Mouse (Mus musculus) lung, adult 18-20 months (tissue): ENCODE results near the gene Ptk7.

ENCODE experiments used
- DNase-seq, 2 experiments: peaks; one replicate each; pipeline ENCODE4 v3.0.0; 2022; ENCODE audit warnings: mixed read lengths in 2 of 2

Ptk7 gene

GRCm38 (mm10) chr17:46628791-46629684, at the start of gene Ptk7:
Ptk7 (minus strand) TSS chr17:46629504.
- peak; percentile 46 to 63 for DNase-seq

GRCm38 (mm10) chr17:46678911-46679310, 49.6 kb upstream of the Ptk7 start:
- no peak for DNase-seq

- peak; percentile 82 to 87 for DNase-seq
Measured at GRCm38 (mm10) chr17:46678416-46678815, 49.1 kb upstream of the Ptk7 start, which contains the start of gene Mea1. Mea1 (plus strand) TSS chr17:46678793.

- no peak for DNase-seq
Measured at GRCm38 (mm10) chr17:46674530-46675283, 45.4 kb upstream of the Ptk7 start.

GRCm38 (mm10) chr17:46673850-46674529, 44.7 kb upstream of the Ptk7 start, which contains the start of gene Rrp36:
Rrp36 (minus strand) TSS chr17:46674352.
- DNase-seq = peak; percentile 94

- no peak for DNase-seq
Measured at GRCm38 (mm10) chr17:46669911-46670310, 40.6 kb upstream of the Ptk7 start.

- no peak for DNase-seq
Measured at GRCm38 (mm10) chr17:46667712-46668111, 38.4 kb upstream of the Ptk7 start.

- no peak for DNase-seq
Measured at GRCm38 (mm10) chr17:46662730-46663129, 33.4 kb upstream of the Ptk7 start.

GRCm38 (mm10) chr17:46661981-46662380, 32.7 kb upstream of the Ptk7 start:
- no peak for DNase-seq

- DNase-seq = no peak
Measured at GRCm38 (mm10) chr17:46661351-46661750, 32.0 kb upstream of the Ptk7 start.

- DNase-seq = no peak
Measured at GRCm38 (mm10) chr17:46656054-46656453, 26.8 kb upstream of the Ptk7 start.

GRCm38 (mm10) chr17:46651755-46652547, 22.6 kb upstream of the Ptk7 start:
- DNase-seq = no peak

- no peak for DNase-seq
Measured at GRCm38 (mm10) chr17:46651292-46651691, 22.0 kb upstream of the Ptk7 start.

- DNase-seq = peak; percentile 92 to 94
Measured at GRCm38 (mm10) chr17:46650232-46651031, 21.1 kb upstream of the Ptk7 start, which contains the start of gene Cul7. Cul7 (plus strand) TSS chr17:46650337.

- DNase-seq = no peak
Measured at GRCm38 (mm10) chr17:46649811-46650210, 20.5 kb upstream of the Ptk7 start.

- DNase-seq = no peak
Measured at GRCm38 (mm10) chr17:46648436-46648835, 19.1 kb upstream of the Ptk7 start.

- no peak for DNase-seq
Measured at GRCm38 (mm10) chr17:46647279-46647678, 18.0 kb upstream of the Ptk7 start.

- DNase-seq = no peak
Measured at GRCm38 (mm10) chr17:46646322-46646662, 17.0 kb upstream of the Ptk7 start.

GRCm38 (mm10) chr17:46645561-46646321, 16.4 kb upstream of the Ptk7 start, which contains the start of the genes Klc4 and Mrpl2:
Klc4 (minus strand) TSS chr17:46646022.
Mrpl2 (plus strand) TSS chr17:46646229.
- DNase-seq = peak; percentile 98 to 99

GRCm38 (mm10) chr17:46644916-46645475, 15.7 kb upstream of the Ptk7 start:
- peak; percentile 87 to 90 for DNase-seq
